Mouse (Mus musculus) liver, embryonic 15.5 days (tissue): Measurements from ENCODE around the gene Vwf. TPM values are rescaled to one million over a fixed set of nuclear protein-coding genes. Genes with fewer than 3 reads are reported as not detected.

Experiments
- ATAC-seq: fragments of 200-750 bp; cut with Nextera tagmentation; 2 replicates; pipeline ENCODE4 v1.8.0; 2017; ENCODE audit warnings: moderate number of reproducible peaks, mild to moderate bottlenecking, moderate library complexity; ENCODE audit not compliant: insufficient read depth
- H3K27ac ChIP-seq: fragments of 300-500 bp; sonication (generic); replicated peaks from 2 replicates; pipeline ENCODE4 v1.5.1; 2015; ENCODE audit warnings: mild to moderate bottlenecking, inconsistent platforms
- H3K27me3 ChIP-seq: fragments of 300-500 bp; sonication (generic); 2 replicates; pipeline ENCODE4 v1.6.1; 2015; ENCODE audit warnings: mild to moderate bottlenecking, inconsistent platforms
- H3K36me3 ChIP-seq: fragments of 300-500 bp; sonication (generic); replicated peaks from 2 replicates; pipeline ENCODE4 v1.6.1; 2015; ENCODE audit warnings: moderate library complexity, mild to moderate bottlenecking, inconsistent platforms
- H3K4me1 ChIP-seq: fragments of 300-500 bp; sonication (generic); replicated peaks from 2 replicates; pipeline ENCODE4 v1.6.1; 2015; ENCODE audit warnings: inconsistent platforms
- H3K4me2 ChIP-seq: fragments of 300-500 bp; sonication (generic); 2 replicates; pipeline ENCODE4 v1.6.1; 2015; ENCODE audit warnings: moderate library complexity, mild to moderate bottlenecking, inconsistent platforms
- H3K4me3 ChIP-seq: fragments of 300-500 bp; sonication (generic); replicated peaks from 2 replicates; pipeline ENCODE4 v1.5.1; 2015; ENCODE audit warnings: mild to moderate bottlenecking, inconsistent platforms
- H3K9ac ChIP-seq: fragments of 300-500 bp; sonication (generic); 2 replicates; pipeline ENCODE4 v1.6.1; 2015; ENCODE audit warnings: moderate library complexity, mild to moderate bottlenecking, inconsistent platforms
- H3K9me3 ChIP-seq: fragments of 300-500 bp; sonication (generic); replicated peaks from 2 replicates; pipeline ENCODE4 v1.6.1; 2016; ENCODE audit warnings: inconsistent platforms
- WGBS: fragments of 180-500 bp; shearing (Covaris S2); methylation state at CpG from one replicate; pipeline ENCODE4 v1.1.7; 2015; ENCODE audit warnings: mixed read lengths; ENCODE audit not compliant: insufficient replicate concordance; 5-methylcytosine and 5-hydroxymethylcytosine counted together
- polyA plus RNA-seq: library from polyadenylated mRNA; unstranded; fragments of >200 nt; fragmentation: Nextera tagmentation; extraction: Ambion mirVana; gene quantifications from 2 replicates; pipeline ENCODE4 v1.2.1, GENCODE M21; 2015

Gene Vwf
- polyA plus RNA-seq, 1 experiment from 2014 or later: 8.5 TPM

DNA sequence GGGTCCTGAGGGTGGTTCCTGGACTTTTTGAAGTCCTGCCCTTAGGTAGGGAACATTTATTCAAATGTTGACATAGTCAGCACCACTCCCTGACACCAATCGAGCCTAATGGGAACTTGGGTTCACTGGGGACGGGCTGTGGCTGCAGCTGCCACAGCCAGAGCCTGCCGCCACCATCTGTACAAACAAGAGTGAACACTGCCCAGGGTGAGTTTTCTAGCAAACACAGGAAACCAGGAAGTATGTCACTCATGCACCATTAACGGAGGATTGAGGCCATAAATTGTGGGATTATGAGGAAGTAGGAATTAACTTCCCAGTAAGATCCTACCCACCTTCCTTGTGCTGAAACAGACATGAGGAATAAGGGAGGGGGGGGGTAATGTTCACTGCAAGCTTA is 93.9 kb downstream of the Vwf start:
- no peak overlapping the region for H3K27ac ChIP-seq
- no peak overlapping the region for H3K4me3 ChIP-seq
- H3K9ac ChIP-seq: no peak overlapping the region
- WGBS: 7% methylated on average over 4 of the region's 4 CpGs
- H3K4me2 ChIP-seq: no peak overlapping the region
- no peaks in the 10 kb centered on the region for H3K9me3 ChIP-seq
- H3K4me1 ChIP-seq: no peaks in the 10 kb centered on the region
- no peaks in the 10 kb centered on the region for H3K36me3 ChIP-seq
- ATAC-seq: no peak
- no peaks in the 10 kb centered on the region for H3K27me3 ChIP-seq

DNA sequence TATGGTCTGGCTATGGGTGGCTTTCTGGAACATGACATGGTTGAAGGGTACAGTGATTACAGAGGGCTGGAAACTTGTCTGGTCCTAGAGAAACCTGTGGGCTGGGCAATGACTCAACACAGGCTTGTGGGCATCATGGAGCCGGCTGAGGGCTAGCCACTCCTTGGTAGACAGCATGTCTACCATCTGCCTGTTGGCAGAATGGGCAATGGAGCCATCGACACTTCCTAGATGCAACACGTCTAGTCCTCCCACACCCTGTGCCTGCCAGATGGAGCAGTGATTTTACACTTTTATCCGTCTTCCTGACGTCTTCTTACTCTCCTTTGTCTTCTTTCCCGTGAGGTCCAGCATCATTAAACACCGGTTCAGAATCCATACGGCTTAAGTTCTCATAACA is 94.6 kb downstream of the Vwf start:
- no peak overlapping the region for H3K4me3 ChIP-seq
- 68% methylated on average over 8 of the region's 8 CpGs for WGBS
- no peaks in the 10 kb centered on the region for H3K9me3 ChIP-seq
- no peaks in the 10 kb centered on the region for H3K4me1 ChIP-seq
- no peak overlapping the region for H3K9ac ChIP-seq
- no peak overlapping the region for H3K27ac ChIP-seq
- ATAC-seq: no peak
- H3K36me3 ChIP-seq: no peaks in the 10 kb centered on the region
- H3K4me2 ChIP-seq: no peak overlapping the region
- H3K27me3 ChIP-seq: no peaks in the 10 kb centered on the region

- Histone ChIP-seq H3K36me3 (no peaks in the 10 kb centered on the region), H3K4me1 (no peaks in the 10 kb centered on the region), H3K9me3 (no peaks in the 10 kb centered on the region), H3K4me3 (no peak overlapping the region), H3K27me3 (no peaks in the 10 kb centered on the region), H3K27ac (no peak overlapping the region), H3K4me2 (no peak overlapping the region), H3K9ac (no peak overlapping the region)
- 65% methylated on average over 12 of the region's 12 CpGs for WGBS
- no peak for ATAC-seq
These were observed 102.4 kb downstream of the Vwf start for GRCm38 (mm10) chr6:125648964-125649363.

GRCm38 (mm10) chr6:125651335-125651734 is 104.8 kb downstream of the Vwf start:
- Histone ChIP-seq H3K36me3 (no peaks in the 10 kb centered on the region), H3K9ac (no peak overlapping the region), H3K4me1 (no peaks in the 10 kb centered on the region), H3K27me3 (no peaks in the 10 kb centered on the region), H3K9me3 (no peaks in the 10 kb centered on the region), H3K4me2 (no peak overlapping the region), H3K27ac (no peak overlapping the region), H3K4me3 (no peak overlapping the region)
- no peak for ATAC-seq
- WGBS: 36% methylated on average over 3 of the region's 3 CpGs

DNA sequence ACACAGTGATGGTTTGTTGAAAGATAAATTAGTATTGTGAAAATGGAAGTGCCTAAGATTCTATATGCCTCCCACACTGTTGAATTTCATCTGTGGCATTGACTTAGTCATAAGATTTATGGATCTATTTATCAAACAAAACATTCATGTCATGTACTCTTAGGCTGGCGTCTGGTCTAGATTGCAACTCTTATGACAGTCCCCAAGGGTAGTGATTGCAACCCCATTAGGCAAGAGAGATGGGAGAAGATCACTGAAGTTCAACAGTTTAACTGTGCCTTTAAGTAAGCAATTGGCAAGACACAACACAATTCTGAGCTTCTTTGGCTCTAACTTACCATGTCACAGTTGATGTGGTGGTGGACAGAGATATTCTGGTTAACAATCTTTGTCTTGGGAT is 106.8 kb downstream of the Vwf start:
- Histone ChIP-seq H3K9me3 (no peaks in the 10 kb centered on the region), H3K27ac (no peak overlapping the region), H3K27me3 (no peaks in the 10 kb centered on the region), H3K4me1 (no peaks in the 10 kb centered on the region), H3K36me3 (no peaks in the 10 kb centered on the region), H3K4me3 (no peak overlapping the region), H3K4me2 (no peak overlapping the region), H3K9ac (no peak overlapping the region)
- WGBS: 29% methylated on average over 1 of the region's 1 CpGs
- ATAC-seq: no peak

GRCm38 (mm10) chr6:125656921-125657320 is 110.3 kb downstream of the Vwf start:
- Histone ChIP-seq H3K36me3 (no peaks in the 10 kb centered on the region), H3K27me3 (no peaks in the 10 kb centered on the region), H3K27ac (no peak overlapping the region), H3K4me3 (no peak overlapping the region), H3K9ac (no peak overlapping the region), H3K9me3 (no peaks in the 10 kb centered on the region), H3K4me2 (no peak overlapping the region), H3K4me1 (no peaks in the 10 kb centered on the region)
- ATAC-seq: no peak
- 75% methylated on average over 13 of the region's 13 CpGs for WGBS

DNA sequence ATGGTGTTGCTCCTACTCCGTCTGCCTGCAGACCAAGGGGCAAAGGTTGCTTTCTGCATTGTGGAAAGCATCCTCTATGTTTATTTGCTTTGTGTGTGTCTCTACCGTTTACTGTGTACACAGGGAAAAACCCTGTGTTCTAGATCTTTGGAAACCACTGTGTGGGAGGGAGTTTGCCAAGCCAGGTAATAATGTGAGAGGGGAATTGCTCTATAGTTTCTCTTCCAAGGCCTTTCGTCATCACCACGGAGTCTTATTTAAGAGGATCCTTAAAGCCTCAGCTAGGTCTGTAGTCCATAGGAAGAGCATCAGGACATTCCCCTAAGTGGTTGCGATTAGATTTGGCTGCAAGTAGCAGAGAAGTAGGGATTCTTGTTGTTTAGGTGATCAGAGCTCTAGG is 111.4 kb downstream of the Vwf start:
- ATAC-seq: no peak
- no peaks in the 10 kb centered on the region for H3K36me3 ChIP-seq
- no peaks in the 10 kb centered on the region for H3K27me3 ChIP-seq
- H3K9ac ChIP-seq: no peak overlapping the region
- 60% methylated on average over 5 of the region's 5 CpGs for WGBS
- no peak overlapping the region for H3K27ac ChIP-seq
- H3K4me1 ChIP-seq: no peaks in the 10 kb centered on the region
- no peak overlapping the region for H3K4me3 ChIP-seq
- H3K9me3 ChIP-seq: no peaks in the 10 kb centered on the region
- H3K4me2 ChIP-seq: no peak overlapping the region

DNA sequence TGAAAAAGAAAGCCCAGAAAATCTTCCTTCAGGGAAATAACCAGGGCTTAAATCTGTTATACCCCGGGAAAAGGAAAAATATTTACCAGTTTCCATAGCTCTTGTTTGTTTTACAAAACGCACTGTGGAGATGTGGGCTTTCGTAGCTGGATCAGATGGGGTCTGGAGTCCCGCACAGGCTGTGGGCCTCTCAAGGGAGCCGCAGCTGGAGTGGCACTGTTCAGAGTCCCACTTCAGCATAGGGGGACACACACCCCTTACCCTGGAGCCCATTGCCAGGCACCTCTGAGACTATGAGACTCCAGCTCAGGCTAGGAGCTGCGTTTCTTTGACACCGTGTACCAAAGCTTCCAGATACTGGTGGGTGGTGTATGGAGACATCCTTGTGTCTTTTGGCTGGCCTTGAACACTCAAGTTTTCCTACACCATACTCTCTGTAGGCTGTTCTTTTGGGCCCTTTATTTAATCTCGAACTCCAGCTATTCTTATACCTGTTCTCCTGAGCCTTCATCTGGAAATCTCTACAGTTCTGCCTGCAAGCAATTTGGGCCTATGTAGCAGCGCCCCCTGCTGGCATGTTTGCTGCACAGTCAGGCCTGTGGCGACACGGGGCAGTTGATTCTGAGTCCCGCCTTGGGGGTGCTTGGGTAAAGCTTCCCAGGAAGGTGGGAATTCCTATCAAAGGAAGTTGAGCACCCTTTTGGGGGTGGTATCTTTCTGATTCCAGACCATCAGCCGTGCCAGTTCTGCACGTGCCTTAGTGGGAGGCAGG is 114.7 kb downstream of the Vwf start:
- WGBS: 44% methylated on average over 14 of the region's 14 CpGs
- ATAC-seq: no peak
- Histone ChIP-seq H3K27ac (no peak overlapping the region), H3K9me3 (no peaks in the 10 kb centered on the region), H3K27me3 (no peaks in the 10 kb centered on the region), H3K4me2 (no peak overlapping the region), H3K36me3 (no peaks in the 10 kb centered on the region), H3K4me3 (no peak overlapping the region), H3K9ac (no peak overlapping the region), H3K4me1 (no peaks in the 10 kb centered on the region)

DNA sequence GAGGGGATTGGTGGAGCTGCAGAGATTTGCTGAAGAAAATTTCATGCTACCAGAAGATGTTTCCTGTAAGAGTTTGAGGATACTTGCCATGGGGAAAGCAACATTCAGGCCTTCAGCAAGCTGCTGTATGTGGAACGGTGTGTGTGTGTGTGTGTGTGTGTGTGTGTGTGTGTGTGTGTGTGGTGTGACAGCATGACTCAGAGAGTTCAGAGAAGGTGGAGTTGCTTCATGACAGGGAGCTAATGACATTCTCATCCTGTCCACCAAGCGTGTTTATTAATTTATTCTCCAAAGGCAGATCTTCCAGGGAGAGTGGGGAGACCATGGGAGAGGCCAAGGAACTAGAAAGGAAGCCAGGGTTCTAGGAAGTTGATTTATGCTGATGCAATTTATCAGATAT is 117.3 kb downstream of the Vwf start:
- H3K4me3 ChIP-seq: no peak overlapping the region
- no peaks in the 10 kb centered on the region for H3K9me3 ChIP-seq
- no peak for ATAC-seq
- H3K4me2 ChIP-seq: no peak overlapping the region
- no peaks in the 10 kb centered on the region for H3K4me1 ChIP-seq
- H3K27ac ChIP-seq: no peak overlapping the region
- H3K27me3 ChIP-seq: no peaks in the 10 kb centered on the region
- no peaks in the 10 kb centered on the region for H3K36me3 ChIP-seq
- WGBS: 54% methylated on average over 2 of the region's 2 CpGs
- no peak overlapping the region for H3K9ac ChIP-seq

DNA sequence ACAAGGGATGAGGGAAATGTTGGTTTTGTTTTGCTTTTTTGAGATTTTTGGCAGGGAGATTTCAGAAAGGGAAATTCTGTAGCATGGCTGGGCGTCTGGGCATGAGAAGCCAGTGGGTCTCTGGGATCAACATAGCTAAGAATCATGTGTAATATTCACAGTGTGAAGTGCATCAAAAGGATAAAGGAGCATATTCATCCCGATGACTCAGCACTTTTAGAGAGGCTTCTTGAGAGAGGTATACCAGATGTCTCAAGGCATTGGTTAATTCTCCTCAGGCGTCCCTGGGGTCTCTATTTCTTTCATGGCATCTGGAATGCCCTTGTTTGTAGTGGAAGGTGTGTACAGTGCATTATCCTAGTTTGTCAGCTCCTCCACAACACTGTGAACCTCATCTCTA is 125.3 kb downstream of the Vwf start:
- Histone ChIP-seq H3K27me3 (no peaks in the 10 kb centered on the region), H3K4me2 (no peak overlapping the region), H3K4me1 (no peaks in the 10 kb centered on the region), H3K9me3 (no peaks in the 10 kb centered on the region), H3K9ac (no peak overlapping the region), H3K4me3 (no peak overlapping the region), H3K36me3 (no peaks in the 10 kb centered on the region), H3K27ac (no peak overlapping the region)
- no peak for ATAC-seq
- 53% methylated on average over 3 of the region's 3 CpGs for WGBS

GRCm38 (mm10) chr6:125678492-125678891 is 131.9 kb downstream of the Vwf start:
- Histone ChIP-seq H3K4me1 (no peaks in the 10 kb centered on the region), H3K9ac (no peak overlapping the region), H3K27me3 (no peaks in the 10 kb centered on the region), H3K9me3 (no peaks in the 10 kb centered on the region), H3K27ac (no peak overlapping the region), H3K36me3 (no peaks in the 10 kb centered on the region), H3K4me3 (no peak overlapping the region), H3K4me2 (no peak overlapping the region)
- no peak for ATAC-seq
- WGBS: 20% methylated on average over 1 of the region's 1 CpGs

- Histone ChIP-seq H3K4me3 (no peak overlapping the region), H3K9ac (no peak overlapping the region), H3K36me3 (no peaks in the 10 kb centered on the region), H3K27ac (no peak overlapping the region), H3K9me3 (no peaks in the 10 kb centered on the region), H3K4me1 (no peaks in the 10 kb centered on the region), H3K4me2 (no peak overlapping the region), H3K27me3 (no peaks in the 10 kb centered on the region)
- 71% methylated on average over 11 of the region's 11 CpGs for WGBS
- ATAC-seq: no peak
These were observed 134.0 kb downstream of the Vwf start for GRCm38 (mm10) chr6:125680613-125681012.
